Mouse (Mus musculus) hindbrain, embryonic 16.5 days (tissue): ENCODE measurements around the gene Mr1. TPM values are rescaled to one million over a fixed set of nuclear protein-coding genes. Genes with fewer than 3 reads are reported as not detected.
A peak's percentile ranks its signal among the peaks of the same experiment; 100 is the strongest.

Source experiments
- ATAC-seq: fragments of 200-750 bp; cut with Nextera tagmentation; 2 replicates; pipeline ENCODE4 v1.8.0; 2017; ENCODE audit warnings: moderate TSS enrichment, moderate library complexity
- H3K27ac ChIP-seq: fragments of 300-500 bp; sonication (generic); 2 replicates; pipeline ENCODE4 v1.5.1; 2014; ENCODE audit warnings: low read depth, mild to moderate bottlenecking, control low read depth, low read length, moderate library complexity
- H3K27me3 ChIP-seq: fragments of 300-500 bp; sonication (generic); replicated peaks from 2 replicates; pipeline ENCODE4 v1.6.1; 2014; ENCODE audit warnings: low read length; ENCODE audit not compliant: control insufficient read depth, insufficient read depth
- H3K36me3 ChIP-seq: fragments of 300-500 bp; sonication (generic); 2 replicates; pipeline ENCODE4 v1.6.1; 2014; ENCODE audit warnings: mild to moderate bottlenecking, low read length, moderate library complexity, mixed read lengths; ENCODE audit not compliant: control insufficient read depth, insufficient read depth
- H3K4me1 ChIP-seq: fragments of 300-500 bp; sonication (generic); 2 replicates; pipeline ENCODE4 v1.6.1; 2014; ENCODE audit warnings: low read depth, low read length; ENCODE audit not compliant: control insufficient read depth, insufficient read depth
- H3K4me2 ChIP-seq: fragments of 300-500 bp; sonication (generic); 2 replicates; pipeline ENCODE4 v1.6.1; 2014; ENCODE audit warnings: mild to moderate bottlenecking, low read length, control low read depth, moderate library complexity
- H3K4me3 ChIP-seq: fragments of 300-500 bp; sonication (generic); 2 replicates; pipeline ENCODE4 v1.5.1; 2014; ENCODE audit warnings: mild to moderate bottlenecking, low read length, control low read depth, moderate library complexity
- H3K9ac ChIP-seq: fragments of 300-500 bp; sonication (generic); 2 replicates; pipeline ENCODE4 v1.6.1; 2014; ENCODE audit warnings: low read depth, mild to moderate bottlenecking, control low read depth, low read length, moderate library complexity
- H3K9me3 ChIP-seq: fragments of 300-500 bp; sonication (generic); 2 replicates; pipeline ENCODE4 v1.6.1; 2014; ENCODE audit warnings: mild to moderate bottlenecking, low read length, moderate library complexity; ENCODE audit not compliant: control insufficient read depth
- WGBS: fragments of 180-500 bp; shearing (Covaris S2); extraction: QIAGEN DNeasy Blood & Tissue Kit; methylation state at CpG from one replicate; pipeline ENCODE4 v1.1.7; 2014; 5-methylcytosine and 5-hydroxymethylcytosine counted together
- polyA plus RNA-seq: library from polyadenylated mRNA; unstranded; fragments of >200 nt; fragmentation: Nextera tagmentation; extraction: Ambion mirVana; gene quantifications from 2 replicates; pipeline ENCODE4 v1.2.1, GENCODE M21; 2015

The Mr1 gene
- polyA plus RNA-seq, 1 experiment from 2014 or later, result 2.1 TPM

GRCm38 (mm10) chr1:155091842-155092800, 54.5 kb downstream of the Mr1 start:
- Histone ChIP-seq H3K9me3 (no peaks in the 10 kb centered on the region), H3K9ac (no peak overlapping the region), H3K27ac (peak overlapping the region; percentile 14; the same call in 1 of the 2 replicates), H3K36me3 (no peaks in the 10 kb centered on the region), H3K4me2 (0 out of 2 replicates have a peak overlapping the region, but pooled peaks have one; percentile 13), H3K4me1 (peaks cover 32% of the 10 kb centered on the region), H3K4me3 (no peak overlapping the region), H3K27me3 (no peaks in the 10 kb centered on the region)
- 18% methylated on average over 14 of the region's 14 CpGs for WGBS
- ATAC-seq, result peak; percentile 77

GRCm38 (mm10) chr1:155091374-155091841, 55.2 kb downstream of the Mr1 start:
- 66% methylated on average over 7 of the region's 7 CpGs for WGBS
- Histone ChIP-seq H3K4me1 (peaks cover 28% of the 10 kb centered on the region), H3K27ac (no peak overlapping the region; the same call in 1 of the 2 replicates), H3K36me3 (no peaks in the 10 kb centered on the region), H3K9me3 (no peaks in the 10 kb centered on the region), H3K4me2 (no peak overlapping the region), H3K27me3 (no peaks in the 10 kb centered on the region), H3K4me3 (no peak overlapping the region), H3K9ac (no peak overlapping the region)
- no peak for ATAC-seq

- Histone ChIP-seq H3K9ac (no peak overlapping the region), H3K36me3 (no peaks in the 10 kb centered on the region), H3K9me3 (no peaks in the 10 kb centered on the region), H3K4me3 (no peak overlapping the region), H3K4me2 (no peak overlapping the region), H3K27me3 (no peaks in the 10 kb centered on the region), H3K27ac (no peak overlapping the region), H3K4me1 (peaks cover 30% of the 10 kb centered on the region)
- 84% methylated on average over 1 of the region's 1 CpGs for WGBS
- ATAC-seq, result no peak
Measured at GRCm38 (mm10) chr1:155090736-155091135, 55.9 kb downstream of the Mr1 start.

DNA sequence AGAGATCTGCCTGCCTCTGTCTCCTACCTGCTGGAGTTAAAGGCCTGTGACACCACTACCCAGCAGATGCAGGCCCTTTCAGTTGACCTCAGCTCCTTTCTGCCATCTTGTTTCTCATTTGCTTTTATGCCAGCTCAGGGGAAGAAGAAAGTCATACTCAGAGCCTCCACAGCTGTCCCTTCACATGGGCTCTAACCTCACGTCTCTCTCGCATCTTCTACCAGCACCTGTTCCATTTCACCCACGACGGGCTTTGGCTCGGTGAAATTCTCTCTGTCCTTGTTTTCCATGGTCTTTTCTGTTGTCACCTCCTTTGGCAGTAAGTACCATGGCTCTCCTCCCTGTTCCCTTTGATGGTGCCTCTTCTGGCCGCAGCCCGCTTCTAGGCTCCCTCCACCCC, 56.3 kb downstream of the Mr1 start:
- Histone ChIP-seq H3K9me3 (no peaks in the 10 kb centered on the region), H3K4me2 (no peak overlapping the region), H3K9ac (no peak overlapping the region), H3K27me3 (no peaks in the 10 kb centered on the region), H3K36me3 (no peaks in the 10 kb centered on the region), H3K4me1 (peaks cover 32% of the 10 kb centered on the region), H3K4me3 (no peak overlapping the region), H3K27ac (no peak overlapping the region)
- ATAC-seq, result no peak
- 92% methylated on average over 7 of the region's 7 CpGs for WGBS

GRCm38 (mm10) chr1:155088847-155089603, 57.6 kb downstream of the Mr1 start:
- H3K27me3 ChIP-seq, result no peaks in the 10 kb centered on the region
- no peak overlapping the region for H3K4me3 ChIP-seq
- H3K4me2 ChIP-seq, result no peak overlapping the region
- no peak overlapping the region for H3K27ac ChIP-seq
- H3K36me3 ChIP-seq, result no peaks in the 10 kb centered on the region
- H3K4me1 ChIP-seq, result peaks cover 44% of the 10 kb centered on the region
- no peaks in the 10 kb centered on the region for H3K9me3 ChIP-seq
- no peak overlapping the region for H3K9ac ChIP-seq
- 73% methylated on average over 16 of the region's 16 CpGs for WGBS
- ATAC-seq, result no peak

- no peak for ATAC-seq
- no peak overlapping the region for H3K27ac ChIP-seq
- no peaks in the 10 kb centered on the region for H3K27me3 ChIP-seq
- over 99% methylated on average over 4 of the region's 4 CpGs for WGBS
- H3K4me1 ChIP-seq, result peaks cover 43% of the 10 kb centered on the region
- H3K36me3 ChIP-seq, result no peaks in the 10 kb centered on the region
- H3K4me3 ChIP-seq, result no peak overlapping the region
- no peak overlapping the region for H3K9ac ChIP-seq
- no peak overlapping the region for H3K4me2 ChIP-seq
- H3K9me3 ChIP-seq, result no peaks in the 10 kb centered on the region
Measured at GRCm38 (mm10) chr1:155088046-155088445, 58.6 kb downstream of the Mr1 start.

- no peak overlapping the region for H3K4me3 ChIP-seq
- H3K9ac ChIP-seq, result peak overlapping the region; percentile 32; the same call in 1 of the 2 replicates
- H3K9me3 ChIP-seq, result no peaks in the 10 kb centered on the region
- ATAC-seq, result no peak
- H3K27me3 ChIP-seq, result no peaks in the 10 kb centered on the region
- 17% methylated on average over 4 of the region's 4 CpGs for WGBS
- H3K4me2 ChIP-seq, result no peak overlapping the region
- peaks cover 44% of the 10 kb centered on the region for H3K4me1 ChIP-seq
- H3K36me3 ChIP-seq, result no peaks in the 10 kb centered on the region
- peak overlapping the region; percentile 26; the same call in 1 of the 2 replicates for H3K27ac ChIP-seq
Measured at GRCm38 (mm10) chr1:155086893-155087292, 59.7 kb downstream of the Mr1 start.

GRCm38 (mm10) chr1:155086416-155086815, 60.2 kb downstream of the Mr1 start:
- peaks cover 39% of the 10 kb centered on the region for H3K4me1 ChIP-seq
- H3K36me3 ChIP-seq, result no peaks in the 10 kb centered on the region
- H3K4me2 ChIP-seq, result no peak overlapping the region
- no peak overlapping the region for H3K4me3 ChIP-seq
- H3K27ac ChIP-seq, result peak overlapping the region; percentile 34; the same call in 1 of the 2 replicates
- H3K27me3 ChIP-seq, result no peaks in the 10 kb centered on the region
- H3K9me3 ChIP-seq, result no peaks in the 10 kb centered on the region
- 15% methylated on average over 7 of the region's 7 CpGs for WGBS
- peak overlapping the region; percentile 32; the same call in 1 of the 2 replicates for H3K9ac ChIP-seq
- no peak for ATAC-seq

DNA sequence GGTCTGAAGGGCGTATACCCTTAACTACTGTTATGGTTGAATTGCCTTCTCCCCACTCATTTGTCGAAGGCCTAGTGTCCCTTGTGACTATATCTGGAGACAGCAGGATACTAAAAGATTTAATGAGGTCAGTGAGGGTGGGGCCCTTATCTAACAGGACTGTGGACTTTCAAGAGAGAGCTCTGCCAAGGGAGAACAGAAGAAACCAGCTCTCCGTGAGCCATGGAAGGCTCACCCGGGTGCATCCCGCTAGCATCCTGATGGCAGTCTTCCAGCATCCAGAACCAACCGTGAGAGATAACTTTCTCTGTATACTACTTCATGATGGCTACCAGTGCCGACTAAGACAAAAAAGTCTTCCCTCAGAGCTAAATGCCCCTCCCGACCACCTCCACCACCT, 61.8 kb downstream of the Mr1 start:
- no peak overlapping the region for H3K9ac ChIP-seq
- ATAC-seq, result no peak
- peaks cover 39% of the 10 kb centered on the region for H3K4me1 ChIP-seq
- no peaks in the 10 kb centered on the region for H3K36me3 ChIP-seq
- no peaks in the 10 kb centered on the region for H3K9me3 ChIP-seq
- 35% methylated on average over 8 of the region's 8 CpGs for WGBS
- H3K4me3 ChIP-seq, result no peak overlapping the region
- H3K27ac ChIP-seq, result no peak overlapping the region
- H3K27me3 ChIP-seq, result no peaks in the 10 kb centered on the region
- no peak overlapping the region for H3K4me2 ChIP-seq
